Mouse (Mus musculus) B cell, adult 62 days (primary cell): ENCODE measurements around the gene Cdc25a. TPM values are rescaled to one million over a fixed set of nuclear protein-coding genes. Genes with fewer than 3 reads are reported as not detected.

ENCODE experiments used
- total RNA-seq: library from RNA; stranded (reverse); gene quantifications from 4 replicates; pipeline ENCODE4 v1.2.4, GENCODE M21; 2023

Cdc25a gene
- 9.5 to 15.2 TPM (median 10.9 TPM) in 4 replicates for total RNA-seq

GRCm38 (mm10) chr9:109874797-109875691 is at the start of gene Cdc25a:
TSS of gene Cdc25a (plus strand) at chr9:109875579.

GRCm38 (mm10) chr9:109832391-109833087 is 42.8 kb upstream of the Cdc25a start, which contains the start of gene Nme6:
TSS of gene Nme6 (plus strand) at chr9:109832749.

GRCm38 (mm10) chr9:109849312-109849758 is 26.0 kb upstream of the Cdc25a start, which contains the start of gene Camp:
TSS of gene Camp (minus strand) at chr9:109849617.

GRCm38 (mm10) chr9:109931257-109932171 is 56.1 kb downstream of the Cdc25a start, which contains the start of gene Map4:
TSS of gene Map4 (plus strand) at chr9:109931460.

Other genes with a start within 250 kb of the Cdc25a start
- gene Fbxw24, start 249.5 kb upstream of the Cdc25a start, total RNA-seq = not detected in 4 replicates
- gene Fbxw25, start 210.9 kb upstream of the Cdc25a start, total RNA-seq = not detected in 4 replicates
- gene Fbxw18, start 172.9 kb upstream of the Cdc25a start, total RNA-seq = not detected in 4 replicates
- gene Fbxw26, start 129.5 kb upstream of the Cdc25a start, total RNA-seq = not detected in 4 replicates
- gene Fbxw27, start 84.9 kb upstream of the Cdc25a start, total RNA-seq = not detected in 4 replicates
- not detected in 4 replicates for gene Spink8, start 63.3 kb upstream of the Cdc25a start, total RNA-seq
- gene Nme6, start 42.8 kb upstream of the Cdc25a start, total RNA-seq = 10.2 to 17.5 TPM (median 14.3 TPM) in 4 replicates
- gene Camp, start 26.0 kb upstream of the Cdc25a start, total RNA-seq = 1.1 TPM in 1 of 4 replicates, not detected in the others
- 62.0 to 69.9 TPM (median 67.6 TPM) in 4 replicates for gene Map4, start 55.9 kb downstream of the Cdc25a start, total RNA-seq
- gene Smarcc1, start 242.1 kb downstream of the Cdc25a start, total RNA-seq = 65.0 to 72.3 TPM (median 71.7 TPM) in 4 replicates
- 128 to 165 TPM (median 136 TPM) in 4 replicates for gene Dhx30, start 242.3 kb downstream of the Cdc25a start, total RNA-seq